Mouse (Mus musculus): Measurements from ENCODE around the gene Ogn.

DNA sequence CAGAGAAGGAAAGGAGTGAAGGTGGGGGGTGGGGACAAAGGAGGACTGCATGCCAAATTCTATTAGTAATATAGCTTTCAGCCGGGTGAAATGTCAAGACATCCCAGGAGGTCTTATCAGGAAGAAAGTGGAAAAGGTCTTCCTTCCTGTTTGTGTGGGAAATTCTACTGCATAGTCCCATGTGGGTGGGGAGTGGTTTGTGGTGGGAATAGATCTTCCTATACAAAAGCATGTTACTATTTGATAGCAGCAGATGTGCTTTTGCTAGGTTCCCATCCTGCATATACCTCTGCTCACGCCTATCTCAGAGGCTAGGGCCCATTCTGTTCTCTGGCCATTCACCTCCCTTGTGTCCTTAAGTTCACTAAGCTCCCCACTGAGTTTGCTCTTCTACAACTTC is 47.0 kb upstream of the Ogn start:
- TF ChIP-seq CTCF (IDR thresholded peaks at IDR 0.05; ENCODE audit: extremely low read depth, insufficient read depth, insufficient read length, insufficient replicate concordance): no peak
- no peak for TF ChIP-seq POLR2A (IDR thresholded peaks at IDR 0.05; ENCODE audit: low read depth, low read length)

Data from spleen, adult 2 months (tissue).